In the genomic region with DNA sequence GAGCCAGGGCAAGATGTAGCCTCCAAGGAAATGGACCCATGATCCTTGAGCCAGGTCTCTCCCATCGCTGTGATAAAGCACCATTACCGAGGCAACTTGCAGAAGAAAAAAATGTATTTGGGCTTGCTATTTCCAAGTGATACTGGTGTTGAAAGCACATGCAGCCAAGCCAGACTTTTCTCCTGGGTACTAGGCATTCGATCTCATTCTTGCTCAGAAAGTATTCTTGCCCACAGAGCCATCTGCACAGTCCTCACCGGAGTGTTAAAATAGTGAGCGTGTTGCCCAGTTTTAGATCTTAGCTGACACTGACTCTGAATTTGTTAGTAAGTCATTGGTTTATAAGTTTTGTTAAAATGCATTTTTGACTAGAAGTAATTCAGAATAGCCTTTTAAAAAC, we compare ENCODE assay signal across 22 mouse cellular contexts.
DNase-seq lines count a peak whose midpoint lies in the region; ATAC-seq and TF ChIP-seq lines count a peak whose summit lies in the region.
"Had no signal": no experiment of that assay in that cellular context is flagged by ENCODE, and none has a peak within 500 bp of the region (broad histone marks: within the 10 kb centered on the region; RNA-seq: fewer than 3 reads in every experiment).

No protein-coding gene starts in this region.

- no peaks in the 10 kb centered on the region for H3K36me3 ChIP-seq in midbrain, embryonic 15.5 days (replicated peaks)
- H3K36me3 ChIP-seq: embryonic facial prominence, embryonic 15.5 days; heart, embryonic 15.5 days; hindbrain, embryonic 13.5 days had no signal

- no peak overlapping the region for H3K4me3 ChIP-seq in layer of hippocampus, adult 2 months
- no peak overlapping the region for H3K4me3 ChIP-seq in midbrain, embryonic 15.5 days
- H3K4me3 ChIP-seq: embryonic facial prominence, embryonic 15.5 days; erythroblast, embryonic 14.5 days; heart, adult 2 months; heart, embryonic 15.5 days; hindbrain, embryonic 13.5 days had no signal

- no peak overlapping the region for H3K4me2 ChIP-seq in midbrain, embryonic 15.5 days
- H3K4me2 ChIP-seq: embryonic facial prominence, embryonic 15.5 days; heart, embryonic 11.5 days; heart, embryonic 15.5 days; hindbrain, embryonic 13.5 days had no signal

- no peak for ATAC-seq in midbrain, embryonic 15.5 days (replicated peaks)
- ATAC-seq: forebrain, embryonic 16.5 days; hindbrain, postnatal 0 days had no signal

- DNase-seq in layer of hippocampus, adult 2 months (ENCODE audit: low spot score in 2 of 2): no peak
- no peak for DNase-seq in layer of hippocampus, adult 11-12 months (ENCODE audit: low spot score)
- peak; percentile 40 to 54 for DNase-seq in right cerebral cortex, adult 2 months (ENCODE audit: low spot score in 2 of 2)
- DNase-seq in right cerebral cortex, postnatal 14 days: no peak
- DNase-seq in left cerebral cortex, adult 9 months (ENCODE audit: low spot score in 2 of 2): peak; percentile 38 to 62
- DNase-seq in telencephalon, adult 2 months (ENCODE audit: low read depth, low spot score): peak; percentile 82
- DNase-seq: adrenal gland, adult 2 months; adrenal gland, postnatal 25 days; cerebellum, adult 2 months; cerebellum, postnatal 10 days; embryo, embryonic 11 days; gastrocnemius, postnatal 14 days; heart, adult 2 months; heart, postnatal 14 days had no signal

- H3K4me1 ChIP-seq in midbrain, embryonic 15.5 days: no peaks in the 10 kb centered on the region
- H3K4me1 ChIP-seq: embryonic facial prominence, embryonic 15.5 days; heart, embryonic 15.5 days; hindbrain, embryonic 13.5 days had no signal

- H3K27ac ChIP-seq in layer of hippocampus, adult 2 months: peak overlapping the region; percentile 15; the same call in 1 of the 2 replicates
- no peak overlapping the region for H3K27ac ChIP-seq in midbrain, embryonic 15.5 days
- H3K27ac ChIP-seq: embryonic facial prominence, embryonic 15.5 days; heart, embryonic 15.5 days; hindbrain, embryonic 13.5 days; hindbrain, postnatal 0 days had no signal

- no peaks in the 10 kb centered on the region for H3K9me3 ChIP-seq in midbrain, embryonic 15.5 days
- H3K9me3 ChIP-seq: embryonic facial prominence, embryonic 15.5 days; heart, embryonic 15.5 days; hindbrain, embryonic 13.5 days had no signal

- H3K9ac ChIP-seq in midbrain, embryonic 15.5 days: no peak overlapping the region
- H3K9ac ChIP-seq: embryonic facial prominence, embryonic 15.5 days; heart, embryonic 15.5 days; hindbrain, embryonic 13.5 days had no signal

- no peak for TF ChIP-seq CTCF in layer of hippocampus, adult 2 months (conservative IDR thresholded peaks at IDR 0.05)

- no peaks in the 10 kb centered on the region for H3K27me3 ChIP-seq in midbrain, embryonic 15.5 days (replicated peaks)
- H3K27me3 ChIP-seq: embryonic facial prominence, embryonic 15.5 days; heart, embryonic 15.5 days; hindbrain, embryonic 13.5 days had no signal

- 86% methylated on average over 5 of the region's 5 CpGs for WGBS in midbrain, embryonic 15.5 days

Comparison
In these comparisons a context has a peak if more than half of its experiments do, and no peak if none do; other contexts are left out.
1. DNase-seq: peak in right cerebral cortex, adult 2 months (2 of 2), left cerebral cortex, adult 9 months (2 of 2) and telencephalon, adult 2 months (single experiment); none in layer of hippocampus, adult 2 months (0 of 2), layer of hippocampus, adult 11-12 months (single experiment) and right cerebral cortex, postnatal 14 days (single experiment).